Mouse (Mus musculus): ENCODE measurements around the gene 3425401B19Rik. TPM values are rescaled to one million over a fixed set of nuclear protein-coding genes. Genes with fewer than 3 reads are reported as not detected.

3425401B19Rik gene
- polyA plus RNA-seq (2012; rRNA removed), result 0.08 and 0.11 TPM in 2 replicates

DNA sequence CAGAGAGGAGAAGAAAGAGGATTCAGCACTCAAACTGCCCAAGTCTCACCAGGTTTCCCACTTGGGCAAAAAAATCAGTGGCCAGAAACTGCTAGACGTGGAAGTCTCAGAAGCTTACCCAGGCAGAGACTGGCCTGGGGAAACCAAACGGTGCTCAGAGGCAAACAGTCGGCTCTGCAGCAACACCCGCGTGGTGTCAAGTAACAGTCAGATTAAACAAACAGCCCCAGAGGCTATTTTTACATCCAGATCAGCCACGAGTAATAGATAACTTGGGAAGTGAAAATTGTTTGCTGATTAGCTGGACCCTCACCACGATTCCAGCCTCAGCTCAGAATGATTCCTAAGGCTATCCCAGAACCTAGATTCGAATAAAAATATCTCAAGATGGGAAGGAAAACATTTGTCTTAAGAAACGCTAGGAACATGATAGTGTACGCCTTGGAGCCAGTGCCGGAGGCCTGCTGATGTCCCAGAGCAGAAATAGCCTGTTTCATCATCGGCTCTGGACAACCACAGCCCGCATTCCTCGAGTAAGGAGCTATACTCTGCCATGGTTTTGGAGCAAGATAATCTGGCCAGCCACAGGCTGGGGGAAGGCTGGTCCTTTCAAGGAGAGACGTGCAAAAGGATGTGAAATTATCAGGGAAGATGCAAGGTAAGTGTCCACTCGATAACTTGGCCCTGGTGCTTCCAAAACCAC is at the start of gene 3425401B19Rik:
Gene 3425401B19Rik, minus strand, starts transcription at position 170 of the 703 bp plus-strand sequence.
- DNase-seq (ENCODE audit: extremely low spot score in 1 of 2, low spot score in 1 of 2), result no peak

DNA sequence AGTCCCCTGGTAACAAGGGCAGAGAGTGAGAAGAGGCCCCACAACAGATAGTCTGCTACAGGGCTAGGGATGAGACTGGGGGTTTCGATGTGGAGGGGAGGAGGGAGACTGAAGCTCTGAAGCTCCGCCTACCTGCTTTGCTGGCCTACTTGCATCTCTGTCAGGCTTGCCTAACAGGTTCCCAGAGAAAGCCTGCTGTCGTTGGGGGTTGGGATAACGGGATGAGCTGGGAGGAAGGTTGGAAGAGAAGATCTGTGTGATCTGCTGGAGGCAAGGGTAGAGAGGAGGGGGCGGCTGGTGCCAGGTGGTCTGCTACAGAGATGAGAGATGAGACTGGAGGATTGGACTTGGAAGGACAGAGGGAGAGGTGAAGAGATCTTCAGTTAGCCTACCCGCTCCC is 47.9 kb upstream of the 3425401B19Rik start:
- no peak for DNase-seq (ENCODE audit: extremely low spot score in 1 of 2, low spot score in 1 of 2)

DNA sequence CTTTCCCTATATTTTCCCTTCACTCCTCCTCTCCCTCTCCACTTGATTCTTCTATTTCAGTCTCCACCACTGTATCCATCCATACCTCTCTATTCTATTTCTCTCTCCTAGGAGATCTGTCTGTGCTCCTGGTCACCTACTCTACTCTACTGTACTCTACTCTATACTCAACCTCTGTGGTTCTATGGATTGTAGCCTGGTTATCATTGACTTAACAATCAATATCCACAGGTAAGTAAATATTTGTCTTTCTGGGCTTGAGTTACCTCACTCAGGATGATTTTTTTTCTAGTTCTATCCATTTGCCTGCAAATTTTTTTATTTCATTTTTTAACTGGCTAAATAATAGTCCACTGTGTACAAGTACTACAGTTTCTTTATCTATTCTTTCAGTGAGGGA is 41.8 kb upstream of the 3425401B19Rik start:
- DNase-seq (ENCODE audit: extremely low spot score in 1 of 2, low spot score in 1 of 2), result no peak

DNA sequence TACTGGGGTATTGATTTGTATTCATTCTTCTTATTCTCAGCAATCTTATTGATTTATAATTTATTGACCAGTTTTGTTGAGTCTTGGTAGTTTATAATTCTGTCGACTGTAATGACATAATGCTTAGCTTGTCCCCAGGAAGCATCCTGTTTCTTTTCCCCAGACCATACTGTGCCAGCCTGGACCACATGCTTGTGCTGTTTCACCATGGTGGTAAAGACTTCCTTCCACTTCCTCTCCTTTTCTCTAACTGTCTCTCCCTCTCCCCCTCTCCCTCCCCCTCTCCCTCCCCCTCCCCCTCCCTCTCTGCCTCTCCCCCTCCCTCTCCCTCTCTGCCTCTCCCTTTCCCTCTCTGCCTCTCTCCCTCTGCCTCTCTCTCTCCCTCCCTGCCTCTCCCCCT is 36.4 kb upstream of the 3425401B19Rik start:
- DNase-seq (ENCODE audit: extremely low spot score in 1 of 2, low spot score in 1 of 2), result no peak

DNA sequence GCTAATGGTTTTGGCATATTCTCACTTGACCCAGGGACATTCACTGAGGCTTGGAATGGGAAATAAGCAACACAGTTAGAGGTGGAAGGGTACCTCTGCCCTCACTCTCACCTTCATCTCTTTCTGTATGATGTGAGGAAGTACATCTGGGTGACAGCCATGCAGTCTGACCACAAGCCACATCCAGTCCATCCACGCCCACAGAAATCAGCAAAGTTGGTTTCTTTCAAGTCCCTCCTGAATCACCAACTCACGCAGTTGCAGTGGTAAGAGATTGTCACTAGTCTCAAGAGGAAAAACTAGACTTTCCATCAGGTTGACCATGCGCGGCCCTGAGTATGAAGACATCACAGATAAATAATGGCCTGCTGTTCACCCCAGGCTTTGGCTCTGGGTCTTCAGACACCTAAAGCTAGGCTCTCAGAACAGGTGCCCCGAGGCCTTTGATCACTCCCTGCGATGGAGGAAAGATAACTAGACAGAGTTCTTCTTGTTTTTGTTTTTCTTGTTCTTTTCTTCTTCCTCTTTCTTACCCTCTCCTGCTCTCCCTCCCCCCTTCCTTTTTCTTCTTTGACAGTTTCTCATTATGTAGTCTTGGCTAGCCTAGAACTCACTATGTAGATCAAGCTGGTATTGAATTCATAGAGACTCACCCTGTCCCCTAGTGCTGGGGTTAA is 31.8 kb upstream of the 3425401B19Rik start:
- DNase-seq (ENCODE audit: extremely low spot score in 1 of 2, low spot score in 1 of 2), result no peak

DNA sequence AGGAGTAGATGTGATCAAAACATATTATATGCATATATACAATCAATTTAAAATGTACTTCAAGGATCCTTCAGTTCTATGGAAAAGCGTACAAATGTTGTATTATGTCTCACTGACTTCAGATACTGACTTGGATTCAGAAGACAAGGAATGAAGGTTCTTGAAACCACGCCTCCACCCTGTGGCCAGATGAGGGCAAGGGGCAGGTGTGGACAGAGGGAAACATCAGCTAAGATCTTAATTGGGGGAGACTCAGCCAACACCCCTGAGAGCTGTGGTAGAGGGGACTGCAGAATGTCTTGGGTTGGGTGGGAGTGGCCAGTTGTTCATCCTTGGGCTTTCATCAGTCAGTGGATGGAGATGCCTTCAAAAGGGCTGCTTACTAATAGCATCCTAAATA is 30.4 kb upstream of the 3425401B19Rik start:
- no peak for DNase-seq (ENCODE audit: extremely low spot score in 1 of 2, low spot score in 1 of 2)

DNA sequence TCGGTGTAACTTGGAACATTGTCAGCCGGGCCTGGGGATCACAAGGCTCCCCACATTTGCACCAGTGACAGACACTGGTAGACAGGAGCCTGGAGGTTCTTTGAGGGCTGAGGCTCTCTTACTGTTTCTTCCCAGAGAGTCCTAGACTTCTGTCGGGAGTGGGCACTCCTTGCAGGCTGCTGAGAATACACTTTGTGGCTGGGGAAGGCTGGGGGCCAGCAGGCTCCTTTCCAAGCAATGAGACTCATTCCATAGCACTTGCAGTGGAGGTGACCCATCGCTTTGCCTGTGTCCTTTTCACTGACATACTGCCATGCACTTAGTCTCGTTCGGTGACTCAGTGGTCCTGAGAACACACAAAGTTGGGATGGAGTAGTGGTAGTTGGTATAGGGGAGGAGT is 30.0 kb upstream of the 3425401B19Rik start:
- no peak for DNase-seq (ENCODE audit: extremely low spot score in 1 of 2, low spot score in 1 of 2)

DNA sequence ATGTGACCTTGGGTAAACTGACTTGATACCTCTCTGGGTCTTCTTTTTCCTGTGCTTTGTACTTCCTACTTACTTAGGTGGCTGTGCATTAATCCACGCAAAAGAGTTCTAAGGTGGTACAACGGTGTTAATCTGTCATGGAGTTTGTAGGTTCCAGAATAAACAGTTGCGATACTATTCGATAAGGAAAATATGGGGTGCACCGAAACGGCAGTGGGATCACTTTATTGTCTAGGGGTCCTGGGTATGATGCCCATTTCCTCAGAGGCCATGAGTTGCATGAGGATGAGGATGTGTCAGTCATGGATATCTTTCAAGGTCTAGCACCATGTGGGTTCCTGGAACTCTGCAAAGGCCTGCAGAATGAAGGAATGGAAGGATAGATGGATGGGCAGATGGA is 24.8 kb upstream of the 3425401B19Rik start:
- no peak for DNase-seq (ENCODE audit: extremely low spot score in 1 of 2, low spot score in 1 of 2)

DNA sequence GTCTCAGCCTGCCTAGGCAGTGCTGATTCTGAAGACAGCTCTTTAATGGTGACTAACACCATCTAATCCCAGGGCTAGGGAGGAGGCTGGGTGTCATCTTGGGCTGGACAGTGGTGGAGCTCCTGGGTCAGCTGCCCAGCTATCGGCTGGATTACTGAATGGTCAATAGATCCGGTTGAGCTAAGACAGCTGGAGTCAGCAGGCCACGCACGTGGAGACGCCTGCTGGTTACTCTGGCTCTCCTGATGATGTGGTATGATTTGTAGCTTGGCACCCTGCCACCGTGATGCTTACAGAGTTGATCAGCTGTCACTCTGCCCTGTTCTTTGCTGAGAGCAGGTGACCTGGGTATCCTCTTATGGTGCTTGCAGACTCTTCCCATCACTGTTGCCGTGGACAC is 23.7 kb upstream of the 3425401B19Rik start:
- no peak for DNase-seq (ENCODE audit: extremely low spot score in 1 of 2, low spot score in 1 of 2)

DNA sequence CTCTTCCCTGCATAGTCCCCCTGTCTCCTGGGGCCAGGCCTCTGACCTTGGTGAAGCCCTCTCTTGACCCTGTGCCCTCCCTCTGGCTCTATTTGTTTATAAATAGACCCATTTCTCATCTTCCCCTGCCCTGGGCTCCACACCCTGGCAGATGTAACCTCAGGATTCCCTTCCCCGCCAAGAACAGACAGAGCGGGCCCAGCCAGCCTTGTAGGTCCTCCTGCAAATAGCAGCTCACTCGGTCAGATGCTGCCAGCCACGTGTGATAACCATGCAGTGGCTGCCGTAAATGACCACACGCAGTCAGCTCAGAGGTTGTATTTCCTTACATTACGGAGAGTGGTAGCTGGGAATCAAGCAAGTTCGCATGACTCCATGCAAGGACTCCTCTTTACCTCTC is 22.8 kb upstream of the 3425401B19Rik start:
- no peak for DNase-seq (ENCODE audit: extremely low spot score in 1 of 2, low spot score in 1 of 2)

DNA sequence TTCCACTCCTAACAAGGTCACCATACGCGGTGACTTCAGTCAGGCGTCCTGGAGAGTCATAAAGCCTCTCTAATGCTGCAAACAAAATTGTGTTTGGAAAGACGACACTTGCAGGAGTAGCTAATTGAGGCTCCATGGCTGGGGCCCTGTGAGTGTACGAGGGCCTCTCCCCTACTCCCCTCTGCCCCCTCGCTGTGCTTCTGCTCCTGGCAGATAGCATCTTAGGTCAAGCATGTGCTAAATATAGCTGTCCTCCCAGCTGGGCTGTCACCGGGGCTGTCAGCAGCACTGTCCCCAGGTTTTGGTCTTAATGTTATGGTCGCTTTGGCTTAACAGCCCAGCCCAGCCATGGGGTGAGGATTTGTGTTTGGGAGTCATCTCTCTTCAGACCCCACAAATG is 15.9 kb upstream of the 3425401B19Rik start:
- DNase-seq (ENCODE audit: extremely low spot score in 1 of 2, low spot score in 1 of 2), result no peak

DNA sequence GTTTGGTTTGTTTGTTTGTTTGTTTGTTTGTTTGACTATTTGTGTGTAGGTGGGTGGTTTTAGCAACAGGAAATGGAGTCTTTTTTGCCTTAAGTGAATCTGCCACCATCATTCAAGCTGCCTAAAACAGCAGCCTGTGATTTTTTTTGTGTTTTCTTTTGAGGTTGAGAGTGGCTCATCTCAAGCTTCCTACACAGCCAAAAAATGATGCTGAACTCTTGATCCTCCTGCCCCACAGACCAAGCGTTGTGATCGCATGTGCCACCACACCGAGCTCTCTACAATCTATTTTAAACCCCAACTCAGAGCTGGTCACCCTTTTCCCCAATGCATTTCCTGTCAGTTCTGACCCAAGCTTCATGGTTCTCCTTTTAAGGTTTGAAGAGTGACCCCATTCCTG is 13.5 kb upstream of the 3425401B19Rik start:
- DNase-seq (ENCODE audit: extremely low spot score in 1 of 2, low spot score in 1 of 2), result no peak

DNA sequence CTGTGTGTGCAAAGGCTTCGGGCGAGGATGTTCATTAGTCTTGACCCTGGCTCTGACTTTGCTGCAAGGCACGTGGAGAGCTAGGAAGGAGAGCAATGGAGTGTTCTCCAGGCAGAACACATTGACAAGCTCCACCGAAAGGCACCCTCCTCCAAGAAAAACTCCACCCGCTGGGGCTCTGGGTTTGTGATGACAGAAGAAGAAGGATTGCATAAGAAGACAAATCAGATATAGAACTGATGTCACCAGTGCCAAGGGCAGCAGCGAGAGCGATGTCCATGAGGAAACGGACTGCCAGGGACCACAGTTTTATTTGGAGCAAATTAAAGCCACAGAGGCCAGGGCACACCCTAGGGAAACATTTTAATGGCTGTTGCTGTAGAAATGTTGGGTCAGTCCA is 12.7 kb upstream of the 3425401B19Rik start:
- DNase-seq (ENCODE audit: extremely low spot score in 1 of 2, low spot score in 1 of 2), result no peak

DNA sequence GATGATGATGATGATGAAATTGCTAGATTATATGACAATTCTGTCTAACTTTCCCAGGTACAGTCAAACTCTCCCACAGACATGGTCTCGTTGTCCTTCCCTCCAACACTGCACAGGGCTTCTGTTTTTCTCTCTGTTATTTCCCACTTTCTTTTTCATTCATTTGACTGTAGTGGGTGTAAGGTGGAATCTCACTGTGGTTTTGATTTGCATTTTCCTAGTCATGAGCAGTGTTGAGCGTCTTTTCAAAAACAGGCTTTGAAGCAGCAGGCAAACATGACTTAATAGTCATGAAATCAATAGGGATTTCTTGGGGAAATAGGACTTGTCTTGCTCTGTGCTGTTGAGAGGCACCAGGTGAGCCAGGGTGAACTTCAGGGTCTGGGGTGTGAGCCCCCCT is 11.3 kb upstream of the 3425401B19Rik start:
- DNase-seq (ENCODE audit: extremely low spot score in 1 of 2, low spot score in 1 of 2), result no peak

DNA sequence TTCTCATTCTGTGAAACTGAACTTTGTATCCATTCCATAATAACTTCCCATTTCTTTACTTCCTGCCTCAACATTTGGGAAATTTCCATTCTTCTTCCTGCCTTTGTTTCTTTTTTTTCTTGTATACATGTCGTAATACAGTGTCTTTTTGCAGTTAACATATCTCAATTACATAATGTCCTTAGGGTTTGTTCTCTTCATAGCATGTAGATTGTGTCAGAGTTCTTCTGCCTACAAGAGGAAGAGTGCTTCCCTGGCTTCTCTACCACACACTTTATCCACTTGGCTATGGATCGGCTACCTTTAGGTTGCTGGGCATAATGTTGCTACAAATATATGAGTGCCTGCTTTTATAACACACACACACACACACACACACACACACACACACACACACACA is 10.8 kb upstream of the 3425401B19Rik start:
- DNase-seq (ENCODE audit: extremely low spot score in 1 of 2, low spot score in 1 of 2), result no peak

DNA sequence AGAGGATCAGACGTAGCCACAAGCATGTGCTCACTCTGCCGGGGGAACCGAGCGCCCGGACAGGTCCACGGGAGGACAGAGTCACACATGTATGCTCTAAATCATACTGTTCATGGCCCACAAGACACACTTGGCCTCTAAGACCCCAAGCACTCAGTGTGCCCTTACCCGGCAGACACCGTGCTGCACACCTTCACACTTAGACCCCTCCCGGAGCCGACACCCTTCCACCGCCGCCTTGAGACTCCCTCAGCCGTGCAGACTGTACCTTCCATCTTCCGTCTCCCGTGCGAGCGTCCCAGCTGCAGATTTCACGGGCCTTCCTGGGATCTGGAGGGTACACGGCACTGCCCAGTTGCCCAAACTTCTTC is 373 bp downstream of the 3425401B19Rik start:
- DNase-seq (ENCODE audit: extremely low spot score in 1 of 2, low spot score in 1 of 2), result no peak

DNA sequence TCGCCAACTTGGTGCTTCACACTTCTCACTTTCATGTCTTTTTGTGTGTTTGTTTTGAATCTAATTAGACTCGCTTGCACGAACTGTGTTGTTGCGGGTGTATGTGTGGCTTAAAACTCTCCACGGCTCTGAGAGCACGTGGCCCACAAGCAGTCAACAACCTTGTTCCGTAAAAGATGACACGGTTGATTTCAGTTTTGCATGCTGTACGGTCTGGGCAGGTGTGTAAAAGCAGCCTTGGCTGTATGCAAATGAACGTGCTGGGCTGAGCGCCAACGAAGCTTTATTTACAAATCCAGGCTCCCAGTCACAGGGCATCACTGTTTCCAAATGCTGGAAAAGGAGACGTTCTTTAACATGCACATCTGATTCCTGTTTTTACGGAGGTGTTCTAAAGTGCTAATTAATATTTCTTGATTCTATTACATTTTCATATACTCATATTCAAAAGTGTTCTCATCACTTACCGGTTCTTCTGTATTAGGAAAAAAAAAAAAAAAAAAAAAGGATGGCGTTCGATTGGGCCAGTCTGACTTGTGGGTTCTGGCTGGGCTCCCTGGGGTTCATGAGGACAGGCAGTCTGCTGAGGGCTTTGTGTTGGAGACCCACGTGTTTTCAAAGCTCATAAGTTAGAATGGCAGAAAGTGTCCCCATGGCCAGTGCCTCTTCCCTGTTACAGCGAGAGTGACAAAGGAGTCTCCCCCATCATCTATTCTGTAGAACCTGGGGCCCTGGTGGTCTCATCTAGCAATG is 935 bp downstream of the 3425401B19Rik start:
- peak in 1 of 2 experiments; percentile 26 for DNase-seq (ENCODE audit: extremely low spot score in 1 of 2, low spot score in 1 of 2)

DNA sequence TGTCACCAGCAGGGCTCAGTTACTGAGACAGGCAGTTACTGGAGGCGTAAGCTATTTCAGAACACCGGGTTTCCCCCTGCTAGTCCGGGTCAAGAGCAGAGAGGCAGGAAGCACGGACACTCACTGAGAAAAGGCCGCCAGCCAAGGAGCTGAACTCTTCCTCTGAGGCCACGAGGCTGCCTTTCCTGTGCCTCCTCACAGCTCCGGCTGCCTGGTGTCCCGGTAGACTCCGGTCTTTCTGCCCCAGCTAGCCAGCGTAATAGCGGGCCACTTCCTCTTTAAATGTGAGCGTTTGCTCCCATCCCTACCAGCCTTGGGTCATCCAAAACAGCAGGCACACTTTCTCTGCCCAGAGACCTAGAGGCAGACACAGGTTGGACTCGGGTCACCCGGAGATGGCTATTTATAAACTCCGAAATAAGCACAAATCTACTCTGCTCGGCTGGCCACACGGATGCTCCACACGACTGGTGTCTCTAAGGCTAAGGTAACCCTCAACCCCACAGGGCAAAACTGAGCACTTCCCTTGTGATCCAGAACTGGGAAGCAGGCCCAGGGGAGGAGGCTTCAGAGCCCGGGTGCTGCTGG is 1.7 kb downstream of the 3425401B19Rik start:
- peak in 1 of 2 experiments; percentile 9 for DNase-seq (ENCODE audit: extremely low spot score in 1 of 2, low spot score in 1 of 2)

DNA sequence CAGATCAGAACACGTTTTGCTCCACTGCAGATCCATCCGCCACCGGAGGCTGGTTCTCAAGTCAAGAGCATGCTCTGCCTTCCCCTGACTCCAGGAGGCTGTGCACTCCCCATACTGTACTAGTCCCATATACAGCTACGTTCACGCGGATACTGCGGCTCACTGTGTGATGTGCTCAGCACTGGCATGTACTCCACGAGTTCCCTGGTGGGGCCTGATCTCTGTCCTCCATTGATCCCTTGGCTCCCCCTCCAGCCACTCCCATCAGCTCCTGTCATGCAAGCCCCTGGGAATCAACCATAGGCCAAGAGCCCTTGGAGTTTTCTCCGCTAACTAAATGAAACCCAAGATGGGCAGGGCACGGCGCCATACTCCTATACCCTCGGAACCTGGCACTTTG is 2.6 kb downstream of the 3425401B19Rik start:
- no peak for DNase-seq (ENCODE audit: extremely low spot score in 1 of 2, low spot score in 1 of 2)

DNA sequence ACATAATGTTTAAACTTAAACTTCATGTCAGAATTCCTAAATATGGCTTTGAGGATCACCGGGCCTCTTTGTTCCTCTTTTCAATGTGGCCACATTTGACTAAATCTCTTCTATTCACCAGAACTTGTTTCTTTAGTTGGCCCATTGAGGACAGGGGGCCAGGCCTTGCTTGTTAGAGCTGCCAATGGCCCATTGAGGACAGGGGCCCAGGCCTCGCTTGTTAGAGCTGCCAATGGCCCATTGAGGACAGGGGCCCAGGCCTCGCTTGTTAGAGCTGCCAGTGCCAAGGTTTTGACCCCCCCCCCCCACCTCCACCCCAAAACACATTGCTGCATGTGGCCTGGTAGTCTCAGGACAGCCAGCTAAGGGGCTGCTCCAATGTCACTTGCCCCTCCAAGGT is 3.5 kb downstream of the 3425401B19Rik start:
- peak in 1 of 2 experiments; percentile 5 for DNase-seq (ENCODE audit: extremely low spot score in 1 of 2, low spot score in 1 of 2)

DNA sequence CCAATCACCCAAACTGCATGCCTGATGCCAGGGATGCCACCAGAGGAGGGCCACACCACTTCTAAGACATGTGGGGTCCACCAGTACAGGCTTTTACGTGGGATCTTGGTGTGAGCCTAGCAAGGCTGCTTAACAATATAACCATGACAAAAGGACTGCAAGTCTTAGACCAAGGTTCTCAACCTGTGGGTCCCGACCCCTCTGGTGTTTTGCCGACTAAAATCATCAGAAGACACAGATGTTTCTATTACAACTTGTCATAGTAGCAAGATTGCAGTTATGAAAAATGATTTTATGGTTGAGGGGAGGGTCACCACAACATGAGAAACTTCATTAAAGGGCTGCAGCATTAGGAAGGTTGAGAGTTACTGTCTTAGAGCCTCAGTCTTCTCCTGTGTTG is 6.5 kb downstream of the 3425401B19Rik start:
- no peak for DNase-seq (ENCODE audit: extremely low spot score in 1 of 2, low spot score in 1 of 2)

Data from frontal cortex, adult 2 months (tissue).